In genomic region chr1:175693429-175693960, GRCm38 (mm10) we compare ENCODE assay signal across 9 mouse cellular contexts. TPM values are rescaled to one million over a fixed set of nuclear protein-coding genes. Genes with fewer than 3 reads are reported as not detected.
DNase-seq lines count a peak whose midpoint lies in the region; ATAC-seq and TF ChIP-seq lines count a peak whose summit lies in the region.
"Had no signal": no experiment of that assay in that cellular context is flagged by ENCODE, and none has a peak within 500 bp of the region (broad histone marks: within the 10 kb centered on the region; RNA-seq: fewer than 3 reads in every experiment).

No protein-coding gene starts in this region.

- H3K4me2 ChIP-seq in forebrain, embryonic 13.5 days = peak overlapping the region; percentile 82

- peak; percentile 6; the same call in 1 of the 2 replicates for ATAC-seq in forebrain, embryonic 13.5 days

- no peak overlapping the region for H3K27ac ChIP-seq in gastrocnemius, adult 2 months
- no peak overlapping the region for H3K27ac ChIP-seq in brown adipose tissue, adult 24 weeks (replicated peaks; ENCODE audit: low read depth, low read length)
- H3K27ac ChIP-seq in forebrain, embryonic 13.5 days = no peak overlapping the region

- 39% methylated on average over 12 of the region's 12 CpGs for WGBS in forebrain, embryonic 13.5 days

- no peak overlapping the region for H3K9ac ChIP-seq in forebrain, embryonic 13.5 days

- H3K4me1 ChIP-seq in brown adipose tissue, adult 24 weeks (ENCODE audit: control insufficient read depth, insufficient read depth, insufficient read length, low read length) = no peaks in the 10 kb centered on the region
- H3K4me1 ChIP-seq in forebrain, embryonic 13.5 days = peaks cover 20% of the 10 kb centered on the region
- H3K4me1 ChIP-seq in megakaryocyte, embryonic 14.5 days = peaks cover 39% of the 10 kb centered on the region

- intact Hi-C loops in gastrocnemius, adult 2 months (cut with DNase I) = loop anchor here (2.0 to 10.0 kb wide), 3 partner anchors 69 to 1751 kb away; partner anchors contain the start of genes Exo1, Fh1 and Zbtb18
- intact Hi-C loops in gastrocnemius, postnatal 14 days (cut with DNase I; ENCODE audit: low total_unique reads) = loop anchor here (5.0 to 10.0 kb wide), 2 partner anchors 66 to 191 kb away; partner anchors contain the start of genes Exo1 and Fh1

- no peak for TF ChIP-seq CTCF in gastrocnemius, adult 2 months (IDR thresholded peaks at IDR 0.05)

- no peak for DNase-seq in gastrocnemius, adult 2 months
- DNase-seq in gastrocnemius, postnatal 14 days = no peak
- peak; percentile 38 for DNase-seq in kidney, adult 9 months
- peak; percentile 9 to 12 for DNase-seq in thymus, postnatal 36 days
- DNase-seq in retina, embryonic 14.5 days (ENCODE audit: low spot score) = no peak

- no peaks in the 10 kb centered on the region for H3K9me3 ChIP-seq in forebrain, embryonic 13.5 days (replicated peaks)
- H3K9me3 ChIP-seq in megakaryocyte, embryonic 14.5 days = no peaks in the 10 kb centered on the region

- no peaks in the 10 kb centered on the region for H3K27me3 ChIP-seq in forebrain, embryonic 13.5 days
- H3K27me3 ChIP-seq in megakaryocyte, embryonic 14.5 days (replicated peaks) = peaks cover 1% of the 10 kb centered on the region

- peak overlapping the region; percentile 91 for H3K4me3 ChIP-seq in gastrocnemius, adult 2 months
- H3K4me3 ChIP-seq in brown adipose tissue, adult 24 weeks (ENCODE audit: insufficient read depth, low read depth, low read length) = peak overlapping the region; percentile 65
- peak overlapping the region; percentile 74 for H3K4me3 ChIP-seq in forebrain, embryonic 13.5 days
- peak overlapping the region; percentile 99 for H3K4me3 ChIP-seq in megakaryocyte, embryonic 14.5 days (replicated peaks)

- H3K36me3 ChIP-seq in forebrain, embryonic 13.5 days (ENCODE audit: poor library complexity, severe bottlenecking) = no peaks in the 10 kb centered on the region
- peaks cover 1% of the 10 kb centered on the region for H3K36me3 ChIP-seq in megakaryocyte, embryonic 14.5 days (replicated peaks; ENCODE audit: low read length)

RNA-seq across cellular contexts. Expression of gene Chml, which starts 0.8 kb away (rescaled TPM):
- 1 to 10 TPM; 3.0 to 3.4 TPM for total RNA-seq in gastrocnemius, adult 2 months (2021)
- total RNA-seq in gastrocnemius, postnatal 14 days (2021) = 1 to 10 TPM; 3.0 to 4.5 TPM
- 2.4 and 2.9 TPM in 2 replicates for polyA plus RNA-seq in brown adipose tissue, adult 24 weeks (2012; ENCODE audit: insufficient read depth, insufficient read length, missing spikeins)
- 2.5 and 2.6 TPM in 2 replicates for polyA plus RNA-seq in forebrain, embryonic 13.5 days (2015; fragmentation: Nextera tagmentation; extraction: Ambion mirVana)
- 7.5 and 28.0 TPM in 2 replicates for polyA plus RNA-seq in megakaryocyte, embryonic 14.5 days (2012; ENCODE audit: insufficient read depth, low replicate concordance)

RNA-seq across cellular contexts. Expression of gene Opn3, which starts 0.9 kb away (rescaled TPM):
- 1 to 10 TPM; 2.5 to 3.8 TPM for total RNA-seq in gastrocnemius, adult 2 months (2021)
- 1 to 10 TPM; 6.8 to 8.5 TPM for total RNA-seq in gastrocnemius, postnatal 14 days (2021)
- polyA plus RNA-seq in brown adipose tissue, adult 24 weeks (2012; ENCODE audit: insufficient read depth, insufficient read length, missing spikeins) = 1.7 and 1.8 TPM in 2 replicates
- 4.8 and 5.6 TPM in 2 replicates for polyA plus RNA-seq in forebrain, embryonic 13.5 days (2015; fragmentation: Nextera tagmentation; extraction: Ambion mirVana)
- polyA plus RNA-seq in megakaryocyte, embryonic 14.5 days (2012; ENCODE audit: insufficient read depth, low replicate concordance) = 1.0 and 3.9 TPM in 2 replicates

RNA-seq across cellular contexts. Expression of gene Wdr64, which starts 4.9 kb away (rescaled TPM):
- total RNA-seq in gastrocnemius, adult 2 months (2021) = not detected
- not detected for total RNA-seq in gastrocnemius, postnatal 14 days (2021)
- polyA plus RNA-seq in brown adipose tissue, adult 24 weeks (2012; ENCODE audit: insufficient read depth, insufficient read length, missing spikeins) = not detected in 2 replicates
- not detected in 2 replicates for polyA plus RNA-seq in forebrain, embryonic 13.5 days (2015; fragmentation: Nextera tagmentation; extraction: Ambion mirVana)
- polyA plus RNA-seq in megakaryocyte, embryonic 14.5 days (2012; ENCODE audit: insufficient read depth, low replicate concordance) = not detected in 2 replicates
- total RNA-seq: layer of hippocampus, postnatal 10 days had no signal

Comparison
In these comparisons a context has a peak if more than half of its experiments do, and no peak if none do; other contexts are left out.
1. DNase-seq: peak in kidney, adult 9 months (single experiment) and thymus, postnatal 36 days (2 of 2); none in gastrocnemius, adult 2 months (single experiment), gastrocnemius, postnatal 14 days (single experiment) and retina, embryonic 14.5 days (single experiment).
2. Peak in every context shown above with its lines, with median percentiles within 50 percentile points of each other: H3K4me3 ChIP-seq.